Mouse (Mus musculus) gastrocnemius, postnatal 25 days (tissue): ENCODE results near the gene Ccl9. TPM values are rescaled to one million over a fixed set of nuclear protein-coding genes. Genes with fewer than 3 reads are reported as not detected.
A peak's percentile ranks its signal among the peaks of the same experiment; 100 is the strongest.
"Not testable (repeated sequence)": the region's sequence is repeated elsewhere in the genome, so short reads cannot be mapped to it uniquely, and the experiment has no call there.

ENCODE experiments used
- DNase-seq: peaks from one replicate; pipeline ENCODE4 v3.0.0; 2022
- total RNA-seq, 2 experiments: library from RNA; stranded (reverse); gene quantifications; 1 replicate in 1 of 2; 2 replicates in 1 of 2; pipeline ENCODE4 v1.2.3; 2021

Gene Ccl9
- total RNA-seq, 2 experiments from 2014 or later: 4.0 to 5.0 TPM

- DNase-seq: no peak
Measured at GRCm38 (mm10) chr11:83580699-83581232, 2.3 kb upstream of the Ccl9 start.

- no peak for DNase-seq
Measured at GRCm38 (mm10) chr11:83578999-83579398, 563 bp upstream of the Ccl9 start.

GRCm38 (mm10) chr11:83576927-83577555 is 1.4 kb downstream of the Ccl9 start:
- no peak for DNase-seq

GRCm38 (mm10) chr11:83572834-83573233 is 5.6 kb downstream of the Ccl9 start:
- DNase-seq: no peak

- DNase-seq: peak; percentile 21
Measured at GRCm38 (mm10) chr11:83572223-83572622, 6.2 kb downstream of the Ccl9 start.

GRCm38 (mm10) chr11:83570189-83570588 is 8.2 kb downstream of the Ccl9 start:
- DNase-seq: no peak

- no peak for DNase-seq
Measured at GRCm38 (mm10) chr11:83569249-83569648, 9.2 kb downstream of the Ccl9 start.

- DNase-seq: no peak
Measured at GRCm38 (mm10) chr11:83568786-83569185, 9.7 kb downstream of the Ccl9 start.

GRCm38 (mm10) chr11:83568061-83568460 is 10.4 kb downstream of the Ccl9 start:
- DNase-seq: no peak

- no peak for DNase-seq
Measured at GRCm38 (mm10) chr11:83567311-83567710, 11.1 kb downstream of the Ccl9 start.

- no peak for DNase-seq
Measured at GRCm38 (mm10) chr11:83566617-83567016, 11.8 kb downstream of the Ccl9 start.

- peak; percentile 29 for DNase-seq
Measured at GRCm38 (mm10) chr11:83563754-83564153, 14.7 kb downstream of the Ccl9 start.

GRCm38 (mm10) chr11:83562311-83562887 is 16.0 kb downstream of the Ccl9 start:
- no peak for DNase-seq

- DNase-seq: no peak
Measured at GRCm38 (mm10) chr11:83560405-83560804, 18.0 kb downstream of the Ccl9 start.

GRCm38 (mm10) chr11:83557074-83557473 is 21.4 kb downstream of the Ccl9 start:
- DNase-seq: no peak

GRCm38 (mm10) chr11:83556085-83556781 is 22.2 kb downstream of the Ccl9 start:
- DNase-seq: no peak

- no peak for DNase-seq
Measured at GRCm38 (mm10) chr11:83551668-83552067, 26.8 kb downstream of the Ccl9 start.

GRCm38 (mm10) chr11:83551037-83551436 is 27.4 kb downstream of the Ccl9 start:
- DNase-seq: not testable (repeated sequence)

- no peak for DNase-seq
Measured at GRCm38 (mm10) chr11:83550186-83550632, 28.2 kb downstream of the Ccl9 start.

GRCm38 (mm10) chr11:83544214-83544613 is 34.2 kb downstream of the Ccl9 start:
- no peak for DNase-seq

GRCm38 (mm10) chr11:83541415-83541814 is 37.0 kb downstream of the Ccl9 start:
- DNase-seq: no peak

- DNase-seq: no peak
Measured at GRCm38 (mm10) chr11:83540931-83541330, 37.5 kb downstream of the Ccl9 start.

GRCm38 (mm10) chr11:83538705-83539314 is 39.6 kb downstream of the Ccl9 start:
- DNase-seq: no peak
